Mouse (Mus musculus): Measurements from ENCODE around the gene Rtkn2. TPM values are rescaled to one million over a fixed set of nuclear protein-coding genes. Genes with fewer than 3 reads are reported as not detected.
A peak's percentile ranks its signal among the peaks of the same experiment; 100 is the strongest.

Gene Rtkn2
- polyA plus RNA-seq, 1 experiment from 2014 or later: 2.0 TPM

GRCm38 (mm10) chr10:68043973-68044372 lies 64.6 kb downstream of the Rtkn2 start:
- 28% methylated on average over 6 of the region's 6 CpGs for WGBS
- Histone ChIP-seq H3K36me3 (ENCODE audit: control insufficient read depth, insufficient read depth, low read length) (no peaks in the 10 kb centered on the region), H3K4me1 (ENCODE audit: control insufficient read depth, insufficient read depth, low read length) (peaks cover 3% of the 10 kb centered on the region; the same call in 1 of the 2 replicates), H3K9ac (replicated peaks; ENCODE audit: low read depth, low read length) (no peak overlapping the region), H3K9me3 (ENCODE audit: control insufficient read depth, low read length) (no peaks in the 10 kb centered on the region), H3K27ac (ENCODE audit: low read depth, low read length) (no peak overlapping the region), H3K27me3 (ENCODE audit: control insufficient read depth, insufficient read depth, low read length) (no peaks in the 10 kb centered on the region), H3K4me2 (ENCODE audit: low read depth, low read length) (no peak overlapping the region), H3K4me3 (ENCODE audit: low read depth, low read length) (no peak overlapping the region)
- ATAC-seq (ENCODE audit: low read depth): no peak

GRCm38 (mm10) chr10:68044864-68045263 lies 65.5 kb downstream of the Rtkn2 start:
- no peak overlapping the region for H3K9ac ChIP-seq (replicated peaks; ENCODE audit: low read depth, low read length)
- H3K4me1 ChIP-seq (ENCODE audit: control insufficient read depth, insufficient read depth, low read length): peaks cover 3% of the 10 kb centered on the region; the same call in 1 of the 2 replicates
- H3K4me2 ChIP-seq (ENCODE audit: low read depth, low read length): no peak overlapping the region
- WGBS: 43% methylated on average over 8 of the region's 8 CpGs
- no peak overlapping the region for H3K4me3 ChIP-seq (ENCODE audit: low read depth, low read length)
- ATAC-seq (ENCODE audit: low read depth): peak; percentile 75
- H3K9me3 ChIP-seq (ENCODE audit: control insufficient read depth, low read length): no peaks in the 10 kb centered on the region
- peak overlapping the region; percentile 3; the same call in 1 of the 2 replicates for H3K27ac ChIP-seq (ENCODE audit: low read depth, low read length)
- no peaks in the 10 kb centered on the region for H3K36me3 ChIP-seq (ENCODE audit: control insufficient read depth, insufficient read depth, low read length)
- H3K27me3 ChIP-seq (ENCODE audit: control insufficient read depth, insufficient read depth, low read length): no peaks in the 10 kb centered on the region

- H3K9me3 ChIP-seq (ENCODE audit: control insufficient read depth, low read length): no peaks in the 10 kb centered on the region
- peaks cover 3% of the 10 kb centered on the region; the same call in 1 of the 2 replicates for H3K4me1 ChIP-seq (ENCODE audit: control insufficient read depth, insufficient read depth, low read length)
- H3K27ac ChIP-seq (ENCODE audit: low read depth, low read length): no peak overlapping the region
- no peaks in the 10 kb centered on the region for H3K27me3 ChIP-seq (ENCODE audit: control insufficient read depth, insufficient read depth, low read length)
- no peak for ATAC-seq (ENCODE audit: low read depth)
- 88% methylated on average over 8 of the region's 8 CpGs for WGBS
- H3K4me2 ChIP-seq (ENCODE audit: low read depth, low read length): no peak overlapping the region
- H3K4me3 ChIP-seq (ENCODE audit: low read depth, low read length): no peak overlapping the region
- no peak overlapping the region for H3K9ac ChIP-seq (replicated peaks; ENCODE audit: low read depth, low read length)
- no peaks in the 10 kb centered on the region for H3K36me3 ChIP-seq (ENCODE audit: control insufficient read depth, insufficient read depth, low read length)
Observed at GRCm38 (mm10) chr10:68048641-68049305, 69.4 kb downstream of the Rtkn2 start.

GRCm38 (mm10) chr10:68050882-68051281 lies 71.5 kb downstream of the Rtkn2 start:
- WGBS: 91% methylated on average over 13 of the region's 13 CpGs
- Histone ChIP-seq H3K4me2 (ENCODE audit: low read depth, low read length) (no peak overlapping the region), H3K36me3 (ENCODE audit: control insufficient read depth, insufficient read depth, low read length) (no peaks in the 10 kb centered on the region), H3K27me3 (ENCODE audit: control insufficient read depth, insufficient read depth, low read length) (no peaks in the 10 kb centered on the region), H3K4me1 (ENCODE audit: control insufficient read depth, insufficient read depth, low read length) (no peaks in the 10 kb centered on the region), H3K9me3 (ENCODE audit: control insufficient read depth, low read length) (no peaks in the 10 kb centered on the region), H3K27ac (ENCODE audit: low read depth, low read length) (no peak overlapping the region), H3K4me3 (ENCODE audit: low read depth, low read length) (no peak overlapping the region), H3K9ac (replicated peaks; ENCODE audit: low read depth, low read length) (no peak overlapping the region)
- no peak for ATAC-seq (ENCODE audit: low read depth)

GRCm38 (mm10) chr10:68051316-68051933 lies 72.1 kb downstream of the Rtkn2 start:
- no peak overlapping the region for H3K4me3 ChIP-seq (ENCODE audit: low read depth, low read length)
- no peaks in the 10 kb centered on the region for H3K36me3 ChIP-seq (ENCODE audit: control insufficient read depth, insufficient read depth, low read length)
- H3K4me1 ChIP-seq (ENCODE audit: control insufficient read depth, insufficient read depth, low read length): no peaks in the 10 kb centered on the region
- 91% methylated on average over 14 of the region's 14 CpGs for WGBS
- no peak overlapping the region for H3K4me2 ChIP-seq (ENCODE audit: low read depth, low read length)
- H3K9ac ChIP-seq (replicated peaks; ENCODE audit: low read depth, low read length): no peak overlapping the region
- H3K27ac ChIP-seq (ENCODE audit: low read depth, low read length): no peak overlapping the region
- no peaks in the 10 kb centered on the region for H3K9me3 ChIP-seq (ENCODE audit: control insufficient read depth, low read length)
- no peaks in the 10 kb centered on the region for H3K27me3 ChIP-seq (ENCODE audit: control insufficient read depth, insufficient read depth, low read length)
- ATAC-seq (ENCODE audit: low read depth): no peak

- Histone ChIP-seq H3K27me3 (ENCODE audit: control insufficient read depth, insufficient read depth, low read length) (no peaks in the 10 kb centered on the region), H3K36me3 (ENCODE audit: control insufficient read depth, insufficient read depth, low read length) (no peaks in the 10 kb centered on the region), H3K4me2 (ENCODE audit: low read depth, low read length) (no peak overlapping the region), H3K4me1 (ENCODE audit: control insufficient read depth, insufficient read depth, low read length) (no peaks in the 10 kb centered on the region), H3K9me3 (ENCODE audit: control insufficient read depth, low read length) (no peaks in the 10 kb centered on the region), H3K9ac (replicated peaks; ENCODE audit: low read depth, low read length) (no peak overlapping the region), H3K4me3 (ENCODE audit: low read depth, low read length) (no peak overlapping the region), H3K27ac (ENCODE audit: low read depth, low read length) (no peak overlapping the region)
- no peak for ATAC-seq (ENCODE audit: low read depth)
- WGBS: 88% methylated on average over 8 of the region's 8 CpGs
Observed at GRCm38 (mm10) chr10:68052307-68052706, 72.9 kb downstream of the Rtkn2 start.

GRCm38 (mm10) chr10:68054131-68054530 lies 74.8 kb downstream of the Rtkn2 start:
- no peak overlapping the region for H3K4me2 ChIP-seq (ENCODE audit: low read depth, low read length)
- no peak overlapping the region for H3K4me3 ChIP-seq (ENCODE audit: low read depth, low read length)
- no peak overlapping the region for H3K9ac ChIP-seq (replicated peaks; ENCODE audit: low read depth, low read length)
- ATAC-seq (ENCODE audit: low read depth): no peak
- no peak overlapping the region for H3K27ac ChIP-seq (ENCODE audit: low read depth, low read length)
- WGBS: 87% methylated on average over 5 of the region's 5 CpGs
- no peaks in the 10 kb centered on the region for H3K27me3 ChIP-seq (ENCODE audit: control insufficient read depth, insufficient read depth, low read length)
- H3K9me3 ChIP-seq (ENCODE audit: control insufficient read depth, low read length): no peaks in the 10 kb centered on the region
- no peaks in the 10 kb centered on the region for H3K36me3 ChIP-seq (ENCODE audit: control insufficient read depth, insufficient read depth, low read length)
- no peaks in the 10 kb centered on the region for H3K4me1 ChIP-seq (ENCODE audit: control insufficient read depth, insufficient read depth, low read length)

- no peak for ATAC-seq (ENCODE audit: low read depth)
- no peak overlapping the region for H3K9ac ChIP-seq (replicated peaks; ENCODE audit: low read depth, low read length)
- H3K9me3 ChIP-seq (ENCODE audit: control insufficient read depth, low read length): no peaks in the 10 kb centered on the region
- H3K27me3 ChIP-seq (ENCODE audit: control insufficient read depth, insufficient read depth, low read length): no peaks in the 10 kb centered on the region
- 88% methylated on average over 6 of the region's 6 CpGs for WGBS
- H3K4me3 ChIP-seq (ENCODE audit: low read depth, low read length): no peak overlapping the region
- H3K4me1 ChIP-seq (ENCODE audit: control insufficient read depth, insufficient read depth, low read length): no peaks in the 10 kb centered on the region
- no peak overlapping the region for H3K27ac ChIP-seq (ENCODE audit: low read depth, low read length)
- H3K36me3 ChIP-seq (ENCODE audit: control insufficient read depth, insufficient read depth, low read length): no peaks in the 10 kb centered on the region
- no peak overlapping the region for H3K4me2 ChIP-seq (ENCODE audit: low read depth, low read length)
Observed at GRCm38 (mm10) chr10:68054706-68055105, 75.3 kb downstream of the Rtkn2 start.

GRCm38 (mm10) chr10:68057841-68058240 lies 78.5 kb downstream of the Rtkn2 start:
- Histone ChIP-seq H3K4me2 (ENCODE audit: low read depth, low read length) (no peak overlapping the region), H3K4me3 (ENCODE audit: low read depth, low read length) (no peak overlapping the region), H3K36me3 (ENCODE audit: control insufficient read depth, insufficient read depth, low read length) (no peaks in the 10 kb centered on the region), H3K27ac (ENCODE audit: low read depth, low read length) (no peak overlapping the region), H3K27me3 (ENCODE audit: control insufficient read depth, insufficient read depth, low read length) (no peaks in the 10 kb centered on the region), H3K9me3 (ENCODE audit: control insufficient read depth, low read length) (no peaks in the 10 kb centered on the region), H3K9ac (replicated peaks; ENCODE audit: low read depth, low read length) (no peak overlapping the region), H3K4me1 (ENCODE audit: control insufficient read depth, insufficient read depth, low read length) (peaks cover 10% of the 10 kb centered on the region; the same call in 1 of the 2 replicates)
- no peak for ATAC-seq (ENCODE audit: low read depth)
- 91% methylated on average over 3 of the region's 3 CpGs for WGBS

All from neural tube, embryonic 14.5 days (tissue).